Mouse (Mus musculus) thymus, postnatal 25 days (tissue): Measurements from ENCODE around the gene Fbxw22.
"Not testable (repeated sequence)": the region's sequence is repeated elsewhere in the genome, so short reads cannot be mapped to it uniquely, and the experiment has no call there.

Source experiments
- DNase-seq: peaks from one replicate; pipeline ENCODE4 v3.0.0; 2022

Fbxw22 gene

DNA sequence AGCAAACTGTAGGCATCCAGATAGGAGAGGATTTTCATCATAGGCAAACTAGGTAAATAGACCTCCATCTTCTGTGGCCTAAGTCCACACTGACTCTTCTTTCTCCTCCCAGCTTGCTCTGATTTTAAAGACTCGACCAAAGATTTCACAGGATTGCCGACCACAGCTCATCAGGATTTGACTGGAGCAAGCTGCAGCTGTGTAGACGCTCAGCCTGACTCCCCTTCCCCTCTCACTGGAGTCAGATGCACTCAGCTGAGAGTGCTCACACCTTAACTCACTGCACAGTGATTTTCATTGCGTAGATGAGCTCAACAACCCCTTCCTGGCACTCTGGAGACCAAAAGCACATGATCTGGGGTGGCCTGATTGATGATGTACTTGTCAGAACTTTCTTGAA, at the start of gene Fbxw22:
Fbxw22 (minus strand) TSS at position 101 of the 400 bp plus-strand sequence.
- DNase-seq = not testable (repeated sequence)

DNA sequence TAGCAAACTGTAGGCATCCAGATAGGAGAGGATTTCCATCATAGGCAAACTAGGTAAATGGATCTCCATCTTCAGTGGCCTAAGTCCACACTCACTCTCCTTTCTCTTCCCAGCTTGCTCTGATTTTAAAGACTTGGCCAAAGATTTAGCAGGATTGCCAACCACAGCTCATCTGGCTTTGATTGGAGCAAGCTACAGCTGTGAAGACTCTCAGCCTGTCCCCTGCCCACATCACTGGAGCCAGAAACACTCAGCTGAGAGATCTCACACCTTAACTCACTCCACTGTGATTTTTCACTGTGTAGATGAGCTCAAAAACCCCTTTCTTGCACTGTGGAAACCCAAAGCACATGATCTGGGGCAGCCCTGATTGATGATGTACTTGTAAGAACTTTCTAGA, 44.9 kb upstream of the Fbxw22 start, which contains the start of gene Fbxw16:
Fbxw16 (minus strand) TSS at position 101 of the 400 bp plus-strand sequence.
- no peak for DNase-seq

DNA sequence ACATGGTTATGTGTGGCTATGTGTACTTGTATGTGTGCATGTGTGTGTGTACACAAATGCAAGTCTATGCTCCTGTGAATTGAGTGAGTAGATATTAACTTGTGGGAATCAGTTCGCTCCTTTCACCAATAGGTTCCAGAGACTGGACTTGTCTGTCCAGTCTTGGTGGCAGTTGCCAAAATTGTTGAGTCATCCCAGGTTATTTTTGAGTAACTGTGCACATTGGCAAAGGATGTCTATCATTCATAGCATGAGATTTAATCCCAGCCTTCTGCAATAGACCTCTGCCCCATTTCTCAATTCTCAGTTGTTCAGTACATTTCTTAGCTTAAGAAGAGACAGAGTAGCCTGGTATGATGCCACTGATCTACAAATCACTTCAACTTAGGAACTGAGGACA, 28.9 kb upstream of the Fbxw22 start:
- DNase-seq = no peak

DNA sequence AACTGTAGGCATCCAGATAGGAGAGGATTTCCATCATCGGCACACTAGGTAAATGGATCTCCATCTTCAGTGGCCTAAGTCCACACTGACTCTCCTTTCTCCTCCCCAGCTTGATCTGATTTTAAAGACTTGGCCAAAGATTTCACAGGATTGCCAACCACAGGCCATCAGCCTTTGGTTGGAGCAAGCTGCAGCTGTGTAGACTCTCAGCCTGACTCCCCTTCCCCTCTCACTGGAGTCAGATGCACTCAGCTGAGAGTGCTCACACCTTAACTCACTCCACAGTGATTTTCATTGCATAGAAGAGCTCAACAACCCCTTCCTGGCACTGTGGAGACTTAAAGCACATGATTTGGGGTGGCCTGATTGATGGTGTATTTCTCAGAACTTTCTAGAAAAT, 64.5 kb downstream of the Fbxw22 start, which contains the start of gene Fbxw28:
Fbxw28 (minus strand) TSS at position 101 of the 400 bp plus-strand sequence.
- DNase-seq = not testable (repeated sequence)
